Mouse (Mus musculus): ENCODE results near the gene Cxcl16.

DNA sequence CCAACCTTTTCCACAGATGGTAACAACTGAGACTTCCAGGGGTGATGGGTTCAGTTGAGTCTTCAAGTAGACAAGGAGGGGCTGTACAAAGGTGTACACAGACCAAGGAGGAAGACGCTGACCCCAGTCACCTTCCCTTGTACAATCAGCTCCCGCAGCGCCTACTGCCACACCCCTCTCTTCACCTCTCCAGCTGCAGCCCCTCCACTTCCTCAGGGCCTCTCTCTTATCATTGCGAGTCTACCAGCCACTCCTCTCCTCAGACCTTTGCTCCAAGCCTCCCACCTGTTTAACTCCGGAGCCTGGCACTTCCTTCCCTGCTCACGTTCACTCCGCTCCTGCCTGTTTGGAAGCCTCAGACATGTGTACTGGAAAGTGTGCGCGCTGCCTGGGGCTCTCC is 45.2 kb upstream of the Cxcl16 start, which contains the start of gene Tm4sf5:
- TF ChIP-seq POLR2A (IDR thresholded peaks at IDR 0.05; ENCODE audit: control insufficient read depth, low read depth, low read length): no peak
- TF ChIP-seq CTCF (IDR thresholded peaks at IDR 0.05; ENCODE audit: control insufficient read depth, insufficient read depth, insufficient replicate concordance, low read depth, low read length): no peak

All from testis, adult 2 months (tissue).